Mouse (Mus musculus): ENCODE measurements around the gene Gm9507.

GRCm38 (mm10) chr10:77826951-77827350 lies 15.3 kb upstream of the Gm9507 start, which contains the start of gene Krtap10-4:
- no peak for TF ChIP-seq CTCF (IDR thresholded peaks at IDR 0.05; ENCODE audit: borderline replicate concordance, insufficient read depth, low read length)
- no peak for TF ChIP-seq POLR2A (IDR thresholded peaks at IDR 0.05; ENCODE audit: low read depth, low read length)
